Comparison of ENCODE assay signal across 8 mouse cellular contexts in genomic region chr9:120932797-120933586, GRCm38 (mm10). TPM values are rescaled to one million over a fixed set of nuclear protein-coding genes. Genes with fewer than 3 reads are reported as not detected.
DNase-seq lines count a peak whose midpoint lies in the region; ATAC-seq lines count a peak whose summit lies in the region.

No protein-coding gene starts in this region.

- peak overlapping the region; percentile 94 for H3K9ac ChIP-seq in hindbrain, embryonic 16.5 days (ENCODE audit: low read depth, low read length)

- H3K4me1 ChIP-seq in hindbrain, embryonic 16.5 days (ENCODE audit: control insufficient read depth, insufficient read depth, low read depth, low read length), result peaks cover 32% of the 10 kb centered on the region

- 6% methylated on average over 56 of the region's 78 CpGs for WGBS in hindbrain, embryonic 16.5 days

- peak overlapping the region; percentile 95 for H3K27ac ChIP-seq in hindbrain, embryonic 16.5 days (ENCODE audit: low read depth, low read length)

- no peaks in the 10 kb centered on the region for H3K27me3 ChIP-seq in hindbrain, embryonic 16.5 days (replicated peaks; ENCODE audit: control insufficient read depth, insufficient read depth, low read length)

- H3K4me3 ChIP-seq in hindbrain, embryonic 16.5 days (ENCODE audit: low read length), result peak overlapping the region; percentile 79

- peak; percentile 90 for ATAC-seq in hindbrain, embryonic 16.5 days

- H3K36me3 ChIP-seq in hindbrain, embryonic 16.5 days (ENCODE audit: control insufficient read depth, insufficient read depth, low read length), result no peaks in the 10 kb centered on the region

- H3K4me2 ChIP-seq in hindbrain, embryonic 16.5 days (ENCODE audit: low read length), result peak overlapping the region; percentile 75

- H3K9me3 ChIP-seq in hindbrain, embryonic 16.5 days (ENCODE audit: control insufficient read depth, low read length), result no peaks in the 10 kb centered on the region

- peak; percentile 98 for DNase-seq in ZHBTc4 (ENCODE audit: low read depth, low spot score)
- DNase-seq in cerebellum, postnatal 4 days (ENCODE audit: low spot score in 2 of 2), result peak; percentile 95 to 99
- DNase-seq in gastrocnemius, adult 18-20 months (ENCODE audit: low spot score), result peak; percentile 96
- DNase-seq in left cerebral cortex, adult 18-20 months (ENCODE audit: low spot score in 2 of 2), result peak; percentile 95 to 97
- peak; percentile 98 for DNase-seq in lung, postnatal 4 days
- DNase-seq in retina, postnatal 7 days (ENCODE audit: low read depth, low spot score), result peak; percentile 98
- DNase-seq in urinary bladder, adult 18-20 months (ENCODE audit: low spot score in 2 of 2), result peak; percentile 92 to 95

RNA-seq across cellular contexts. Expression of gene Ctnnb1, which starts 4.0 kb away (rescaled TPM):
- 100 to 1,000 TPM; 185 to 217 TPM for total RNA-seq in gastrocnemius, adult 18-20 months (2021)
- polyA plus RNA-seq in hindbrain, embryonic 16.5 days (2015; fragmentation: Nextera tagmentation; extraction: Ambion mirVana), result 350 and 375 TPM in 2 replicates
- total RNA-seq in left cerebral cortex, adult 18-20 months (2021), result 100 to 1,000 TPM; 475 to 494 TPM

Comparison
In these comparisons a context has a peak if more than half of its experiments do, and no peak if none do; other contexts are left out.
1. Peak in every context shown above with its lines: DNase-seq, ATAC-seq, H3K4me3 ChIP-seq and H3K27ac ChIP-seq.